Mouse (Mus musculus) C2C12 (cell line): ENCODE results near the gene 2010106E10Rik. TPM values are rescaled to one million over a fixed set of nuclear protein-coding genes. Genes with fewer than 3 reads are reported as not detected.

ENCODE experiments used
- H3K27me3 ChIP-seq: one replicate; pipeline ENCODE4 v1.6.1; 2011; ENCODE audit not compliant: control insufficient read depth, insufficient read depth, insufficient read length
- H3K36me3 ChIP-seq: one replicate; pipeline ENCODE4 v1.6.1; 2011; ENCODE audit not compliant: control insufficient read depth, insufficient read depth
- H3K4me3 ChIP-seq: one replicate; pipeline ENCODE4 v1.5.1; 2011; ENCODE audit warnings: mild to moderate bottlenecking, control low read depth; ENCODE audit not compliant: poor library complexity, insufficient read depth, severe bottlenecking
- H3K79me2 ChIP-seq: one replicate; pipeline ENCODE4 v1.6.1; 2011; ENCODE audit not compliant: control insufficient read depth, insufficient read depth
- H3K79me3 ChIP-seq: one replicate; pipeline ENCODE4 v1.6.1; 2011; ENCODE audit warnings: low read depth, control low read depth
- H3ac ChIP-seq: one replicate; pipeline ENCODE3; 2011; ENCODE audit warnings: low read depth; ENCODE audit not compliant: control insufficient read depth, insufficient read length
- CEBPB ChIP-seq: IDR thresholded peaks from one replicate; pipeline ENCODE4 v1.6.1; 2011; ENCODE audit warnings: low read depth, mild to moderate bottlenecking, control low read depth, moderate library complexity
- CTCF ChIP-seq: IDR thresholded peaks from one replicate; pipeline ENCODE4 v1.5.1; 2011; ENCODE audit not compliant: control insufficient read depth, insufficient read depth, insufficient read length
- FOSL1 ChIP-seq: IDR thresholded peaks from one replicate; pipeline ENCODE4 v1.8.0; 2011; ENCODE audit warnings: mild to moderate bottlenecking, low read length; ENCODE audit not compliant: poor library complexity, insufficient read depth, severe bottlenecking
- MAX ChIP-seq: IDR thresholded peaks from one replicate; pipeline ENCODE4 v1.6.1; 2011; ENCODE audit warnings: mild to moderate bottlenecking, control low read depth
- MYOD1 ChIP-seq: IDR thresholded peaks from one replicate; pipeline ENCODE4 v1.6.1; 2011; ENCODE audit warnings: low read depth; ENCODE audit not compliant: control insufficient read depth, insufficient read length
- MYOG ChIP-seq: IDR thresholded peaks from one replicate; pipeline ENCODE4 v1.6.1; 2011; ENCODE audit not compliant: control insufficient read depth, insufficient read length; ENCODE audit errors: extremely low read depth
- USF1 ChIP-seq: IDR thresholded peaks from one replicate; pipeline ENCODE4 v1.6.1; 2011; ENCODE audit warnings: low read depth, mild to moderate bottlenecking, control low read depth, moderate library complexity
- long read RNA-seq, 2 experiments: library from polyadenylated mRNA; unstranded; transcript quantifications; one replicate each; pipeline ENCODE4 v2.0.0; 2019 to 2020
- polyA plus RNA-seq: library from polyadenylated mRNA; unstranded; fragments of >200 nt; fragmentation: generic; extraction: Trizol; gene quantifications from one replicate; pipeline ENCODE4 v1.2.1, GENCODE M21; 2012; ENCODE audit warnings: missing spikeins

Gene 2010106E10Rik
- not detected for polyA plus RNA-seq
- long read RNA-seq, experiment 1, result 0 reads
- long read RNA-seq, experiment 2, result 0 reads

GRCm38 (mm10) chrX:112494974-112495373 lies at the start of gene 2010106E10Rik:
Gene 2010106E10Rik, plus strand, starts transcription at chrX:112495274.
- Histone ChIP-seq H3K36me3 (no peaks in the 10 kb centered on the region), H3K27me3 (no peaks in the 10 kb centered on the region), H3ac (no peak within 1 kb of the TSS), H3K4me3 (no peak within 1 kb of the TSS), H3K79me3 (no peaks in the 10 kb centered on the region), H3K79me2 (no peaks in the 10 kb centered on the region)
- TF ChIP-seq MAX (no peak), CTCF (no peak), FOSL1 (no peak), CEBPB (no peak), USF1 (no peak), MYOD1 (no peak), MYOG (no peak)

DNA sequence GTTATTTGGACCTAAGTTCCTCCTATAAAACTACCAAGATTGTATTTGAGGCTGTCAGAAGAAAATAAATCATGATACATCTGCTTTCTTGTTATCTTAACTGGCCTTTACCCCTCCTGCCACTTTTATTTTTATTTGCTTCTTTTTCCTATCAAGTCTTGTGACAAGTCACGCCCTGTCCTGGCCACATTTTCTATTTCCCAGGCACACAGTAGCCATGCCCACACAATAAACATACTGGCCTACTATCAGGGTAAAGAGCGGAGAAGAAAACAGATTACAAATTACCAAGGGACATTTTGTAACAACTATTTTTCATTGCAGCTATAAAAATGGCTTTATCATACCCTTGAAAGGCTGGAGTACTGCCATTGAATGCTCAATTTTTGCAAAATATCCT lies 10.6 kb downstream of the 2010106E10Rik start:
- no peaks in the 10 kb centered on the region for H3K36me3 ChIP-seq
- TF ChIP-seq USF1, result no peak
- TF ChIP-seq MAX, result no peak
- TF ChIP-seq MYOD1, result no peak
- no peak for TF ChIP-seq CTCF
- TF ChIP-seq CEBPB, result no peak
- TF ChIP-seq MYOG, result no peak
- no peak for TF ChIP-seq FOSL1
- no peaks in the 10 kb centered on the region for H3K79me3 ChIP-seq
- H3ac ChIP-seq, result no peak overlapping the region
- H3K79me2 ChIP-seq, result no peaks in the 10 kb centered on the region
- no peaks in the 10 kb centered on the region for H3K27me3 ChIP-seq
- H3K4me3 ChIP-seq, result no peak overlapping the region

- H3K4me3 ChIP-seq, result no peak overlapping the region
- no peak overlapping the region for H3ac ChIP-seq
- no peaks in the 10 kb centered on the region for H3K79me3 ChIP-seq
- TF ChIP-seq MAX, result no peak
- no peak for TF ChIP-seq CEBPB
- TF ChIP-seq CTCF, result no peak
- no peak for TF ChIP-seq MYOD1
- no peaks in the 10 kb centered on the region for H3K79me2 ChIP-seq
- no peaks in the 10 kb centered on the region for H3K27me3 ChIP-seq
- H3K36me3 ChIP-seq, result no peaks in the 10 kb centered on the region
Measured at GRCm38 (mm10) chrX:112524755-112525154, 29.7 kb downstream of the 2010106E10Rik start.

GRCm38 (mm10) chrX:112543115-112543514 lies 48.0 kb downstream of the 2010106E10Rik start:
- Histone ChIP-seq H3K4me3 (no peak overlapping the region), H3K27me3 (no peaks in the 10 kb centered on the region), H3K79me2 (no peaks in the 10 kb centered on the region), H3ac (no peak overlapping the region), H3K79me3 (no peaks in the 10 kb centered on the region), H3K36me3 (no peaks in the 10 kb centered on the region)
- TF ChIP-seq MYOD1, result no peak
- no peak for TF ChIP-seq MYOG
- no peak for TF ChIP-seq CTCF
- TF ChIP-seq CEBPB, result no peak
- TF ChIP-seq FOSL1, result no peak
- TF ChIP-seq USF1, result no peak
- TF ChIP-seq MAX, result no peak

GRCm38 (mm10) chrX:112567716-112568115 lies 72.6 kb downstream of the 2010106E10Rik start:
- H3K4me3 ChIP-seq, result no peak overlapping the region
- no peak for TF ChIP-seq CTCF
- no peak for TF ChIP-seq MYOD1
- TF ChIP-seq MAX, result no peak
- TF ChIP-seq MYOG, result no peak
- no peak for TF ChIP-seq CEBPB
- TF ChIP-seq FOSL1, result no peak
- no peak for TF ChIP-seq USF1
- H3K27me3 ChIP-seq, result no peaks in the 10 kb centered on the region
- no peaks in the 10 kb centered on the region for H3K79me3 ChIP-seq
- no peak overlapping the region for H3ac ChIP-seq
- no peaks in the 10 kb centered on the region for H3K79me2 ChIP-seq
- no peaks in the 10 kb centered on the region for H3K36me3 ChIP-seq

DNA sequence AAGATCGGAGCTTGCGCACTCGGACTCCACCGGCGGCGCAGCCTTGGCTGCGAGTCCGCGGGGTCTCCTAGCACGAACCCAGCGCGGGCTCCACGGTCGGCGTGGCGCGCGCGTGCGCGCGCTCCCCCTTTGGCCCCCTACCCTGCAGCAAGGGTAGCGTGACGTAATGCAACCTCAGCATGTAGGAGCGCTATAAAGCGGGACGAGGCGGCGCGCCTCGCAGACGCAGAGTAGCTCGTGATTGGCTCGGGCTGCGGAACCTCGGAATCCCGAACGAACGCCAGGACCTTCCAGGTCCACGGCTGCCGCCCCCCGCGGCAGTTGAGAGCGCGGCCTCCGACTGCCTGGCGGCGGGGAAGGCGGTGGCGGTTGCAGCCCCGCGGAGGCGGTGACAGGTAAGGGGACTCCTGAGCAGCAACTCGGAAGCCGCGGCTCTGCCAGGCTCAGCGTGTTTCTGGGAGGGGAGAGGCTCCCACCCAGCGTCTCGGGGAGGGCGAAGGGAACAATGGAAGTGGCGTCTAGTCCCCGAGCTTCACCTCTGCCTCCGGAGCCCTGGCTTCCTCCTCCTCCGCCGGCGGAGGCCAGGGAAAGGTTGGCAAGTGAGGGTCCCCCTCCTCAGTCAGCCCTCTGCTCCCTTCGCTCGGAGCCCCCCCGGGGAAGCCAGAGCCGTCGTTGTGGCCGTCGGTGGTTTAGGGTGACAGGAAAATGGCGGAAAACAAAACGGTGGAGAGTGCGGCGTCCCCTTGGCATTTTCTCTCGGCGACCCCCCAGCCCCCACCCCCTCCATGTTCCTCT lies 105.6 kb downstream of the 2010106E10Rik start, which contains the start of gene Zfp711:
TSS of gene Zfp711 (plus strand) at position 16 of the 795 bp plus-strand sequence.
- Histone ChIP-seq H3K79me2 (no peaks in the 10 kb centered on the region), H3K27me3 (no peaks in the 10 kb centered on the region), H3K79me3 (no peaks in the 10 kb centered on the region), H3K36me3 (no peaks in the 10 kb centered on the region), H3ac (no peak within 1 kb of the TSS), H3K4me3 (no peak within 1 kb of the TSS)
- TF ChIP-seq CEBPB, result no peak
- no peak for TF ChIP-seq MAX
- no peak for TF ChIP-seq CTCF
- no peak for TF ChIP-seq MYOG
- no peak for TF ChIP-seq USF1
- no peak for TF ChIP-seq MYOD1
- no peak for TF ChIP-seq FOSL1
